In genomic region chr19:58612745-58613144, GRCm38 (mm10) we compare ENCODE assay signal across 21 mouse cellular contexts. TPM values are rescaled to one million over a fixed set of nuclear protein-coding genes. Genes with fewer than 3 reads are reported as not detected.
"Had no signal": no experiment of that assay in that cellular context is flagged by ENCODE, and none has a peak within 500 bp of the region (broad histone marks: within the 10 kb centered on the region; RNA-seq: fewer than 3 reads in every experiment).

No protein-coding gene starts in this region.

- H3K9ac ChIP-seq: limb, embryonic 12.5 days; limb, embryonic 15.5 days; liver, embryonic 14.5 days had no signal

- H3K36me3 ChIP-seq: limb, embryonic 12.5 days; limb, embryonic 15.5 days had no signal

- H3K4me1 ChIP-seq: limb, embryonic 12.5 days; limb, embryonic 15.5 days had no signal

- DNase-seq: kidney, adult 2 months; kidney, postnatal 25 days; layer of hippocampus, postnatal 36 days; left cerebral cortex, postnatal 4 days; lung, adult 18-20 months; lung, postnatal 10 days; lung, postnatal 4 days; midbrain, embryonic 14.5 days; thymus, adult 2 months; thymus, postnatal 14 days; thymus, postnatal 4 days had no signal

- H3K27ac ChIP-seq: kidney, postnatal 0 days; limb, embryonic 12.5 days; limb, embryonic 15.5 days; liver, embryonic 14.5 days had no signal

- H3K9me3 ChIP-seq: limb, embryonic 12.5 days; limb, embryonic 15.5 days had no signal

- H3K27me3 ChIP-seq: limb, embryonic 12.5 days; limb, embryonic 15.5 days had no signal

- H3K4me2 ChIP-seq: limb, embryonic 12.5 days; limb, embryonic 15.5 days; liver, embryonic 11.5 days; midbrain, embryonic 11.5 days had no signal

- H3K4me3 ChIP-seq: limb, embryonic 12.5 days; limb, embryonic 15.5 days had no signal

RNA-seq across cellular contexts. Expression of gene Pnlip, which starts 39.6 kb away (rescaled TPM):
- total RNA-seq: megakaryocyte progenitor cell, adult 5-6 weeks; megakaryocyte-erythroid progenitor cell, adult 5-6 weeks; midbrain, postnatal 0 days had no signal
- polyA plus RNA-seq: kidney, adult 2 months; kidney, embryonic 14.5 days; kidney, postnatal 0 days; limb, embryonic 12.5 days; limb, embryonic 15.5 days; liver, embryonic 14.5 days; midbrain, embryonic 11.5 days; midbrain, embryonic 14.5 days had no signal
